In genomic region chr19:47571981-47572380, GRCm38 (mm10) we compare ENCODE assay signal across 4 mouse cellular contexts. TPM values are rescaled to one million over a fixed set of nuclear protein-coding genes. Genes with fewer than 3 reads are reported as not detected.
DNase-seq lines count a peak whose midpoint lies in the region; ATAC-seq and TF ChIP-seq lines count a peak whose summit lies in the region.
"Not testable (repeated sequence)": the region's sequence is repeated elsewhere in the genome, so short reads cannot be mapped to it uniquely, and the experiment has no call there.

No protein-coding gene starts in this region.

- H3K36me3 ChIP-seq in heart, postnatal 0 days (replicated peaks; ENCODE audit: control insufficient read depth, insufficient read depth, low read length): not testable (repeated sequence)

- H3K4me1 ChIP-seq in heart, postnatal 0 days (ENCODE audit: control insufficient read depth, insufficient read depth): not testable (repeated sequence)

- DNase-seq in ES-CJ7 (ENCODE audit: low read depth, low spot score) (peak; percentile 57), R1 (ENCODE audit: low read depth, low spot score) (peak; percentile 67), ZHBTc4 (ENCODE audit: low read depth, low spot score) (peak; percentile 57)
- DNase-seq in heart, postnatal 0 days (ENCODE audit: low spot score): not testable (repeated sequence)

- not testable (repeated sequence) for H3K4me3 ChIP-seq in heart, postnatal 0 days (ENCODE audit: low read depth, low read length)

- H3K9ac ChIP-seq in heart, postnatal 0 days (replicated peaks; ENCODE audit: low read depth, low read length): not testable (repeated sequence)

- TF ChIP-seq EP300 in heart, postnatal 0 days (IDR thresholded peaks at IDR 0.05; ENCODE audit: low read depth): not testable (repeated sequence)

- WGBS in heart, postnatal 0 days: 74% methylated on average over 4 of the region's 4 CpGs

- peak overlapping the region; percentile 51; the same call in 1 of the 2 replicates for H3K27ac ChIP-seq in heart, postnatal 0 days (ENCODE audit: low read depth)

- not testable (repeated sequence) for TF ChIP-seq CTCF in heart, postnatal 0 days (IDR thresholded peaks at IDR 0.05; ENCODE audit: low read depth)

- not testable (repeated sequence) for H3K9me3 ChIP-seq in heart, postnatal 0 days (replicated peaks; ENCODE audit: control insufficient read depth, low read length)

- not testable (repeated sequence) for ATAC-seq in heart, postnatal 0 days (ENCODE audit: insufficient read depth, low read depth)

- H3K4me2 ChIP-seq in heart, postnatal 0 days (ENCODE audit: low read depth, low read length): not testable (repeated sequence)

- not testable (repeated sequence) for H3K27me3 ChIP-seq in heart, postnatal 0 days (ENCODE audit: control insufficient read depth, insufficient read depth, low read length)

RNA-seq across cellular contexts. Expression of gene Slk, which starts 7.5 kb away (rescaled TPM):
- total RNA-seq in heart, postnatal 0 days (2014; rRNA removed; ENCODE audit: low replicate concordance): 45.8 and 59.5 TPM in 2 replicates
- polyA plus RNA-seq in heart, postnatal 0 days (2015; fragmentation: Nextera tagmentation; extraction: Ambion mirVana): 14.2 and 17.7 TPM in 2 replicates

RNA-seq across cellular contexts. Expression of gene Stn1, which starts 34.7 kb away (rescaled TPM):
- 26.1 and 71.6 TPM in 2 replicates for total RNA-seq in heart, postnatal 0 days (2014; rRNA removed; ENCODE audit: low replicate concordance)
- 20.1 and 21.6 TPM in 2 replicates for polyA plus RNA-seq in heart, postnatal 0 days (2015; fragmentation: Nextera tagmentation; extraction: Ambion mirVana)
